Mouse (Mus musculus): ENCODE results near the gene Abcc6. TPM values are rescaled to one million over a fixed set of nuclear protein-coding genes. Genes with fewer than 3 reads are reported as not detected.

Abcc6 gene
- not detected for total RNA-seq (2023)

DNA sequence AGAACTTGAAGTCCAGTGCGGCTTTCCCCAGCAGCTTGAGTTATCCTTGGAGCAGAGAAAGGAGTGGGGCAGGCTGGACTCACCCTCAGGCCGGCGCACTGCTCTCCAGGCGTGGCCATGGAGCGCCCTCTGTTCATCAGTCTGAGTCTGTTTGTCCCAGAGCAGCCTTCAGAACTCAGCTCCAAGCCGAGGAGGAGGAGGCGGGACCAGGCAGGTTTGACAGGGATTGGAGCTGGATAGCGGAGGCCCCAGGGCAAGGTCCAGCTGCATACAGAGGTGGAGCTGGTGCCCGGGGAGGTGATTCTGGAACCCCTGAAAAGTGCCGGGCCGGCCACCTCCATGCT, at the start of gene Abcc6:
Abcc6 (minus strand) TSS at position 158 of the 344 bp plus-strand sequence.

DNA sequence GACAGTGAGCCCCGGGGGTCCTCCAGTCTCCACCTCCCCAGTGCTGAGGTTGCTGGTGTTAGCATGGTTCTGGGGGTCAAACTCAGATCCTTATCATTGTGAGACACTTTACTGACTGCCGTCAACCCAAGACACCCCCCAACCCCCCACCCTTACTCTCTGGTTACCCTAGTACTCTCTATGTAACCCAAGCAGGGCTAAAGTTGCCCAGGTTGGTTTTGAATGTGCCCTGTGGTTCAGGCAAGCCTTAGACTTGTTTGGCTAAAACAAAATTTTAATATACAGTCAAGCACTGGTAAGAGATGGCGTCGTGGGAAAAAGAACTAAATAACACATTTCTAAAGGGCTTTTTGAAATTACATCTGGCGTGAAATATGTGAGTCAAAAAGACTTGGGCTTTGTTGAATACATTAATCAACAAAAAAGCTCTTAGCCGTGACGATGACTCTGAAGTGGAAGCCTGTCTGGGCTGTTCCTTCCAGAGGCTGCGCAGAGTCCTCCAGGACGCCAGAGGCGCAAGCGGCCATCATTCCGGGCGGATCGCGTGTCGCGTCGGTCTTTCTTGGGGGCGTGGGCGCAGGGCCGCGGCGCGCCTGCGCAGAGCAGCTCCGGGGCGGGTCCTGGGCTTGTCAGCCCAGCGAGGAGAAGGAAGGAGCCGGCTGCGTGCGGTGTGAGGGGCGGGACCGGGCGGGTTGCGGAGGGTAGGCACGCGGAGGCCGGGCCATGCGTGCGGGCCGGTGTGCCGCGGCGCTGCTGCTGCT, 3.2 kb upstream of the Abcc6 start, which contains the start of gene Nomo1:
Nomo1 (plus strand) TSS at position 590 of the 761 bp plus-strand sequence.

GRCm38 (mm10) chr7:45923762-45924428, 106.2 kb downstream of the Abcc6 start, which contains the start of gene Ccdc114:
Ccdc114 (plus strand) TSS chr7:45924072.

DNA sequence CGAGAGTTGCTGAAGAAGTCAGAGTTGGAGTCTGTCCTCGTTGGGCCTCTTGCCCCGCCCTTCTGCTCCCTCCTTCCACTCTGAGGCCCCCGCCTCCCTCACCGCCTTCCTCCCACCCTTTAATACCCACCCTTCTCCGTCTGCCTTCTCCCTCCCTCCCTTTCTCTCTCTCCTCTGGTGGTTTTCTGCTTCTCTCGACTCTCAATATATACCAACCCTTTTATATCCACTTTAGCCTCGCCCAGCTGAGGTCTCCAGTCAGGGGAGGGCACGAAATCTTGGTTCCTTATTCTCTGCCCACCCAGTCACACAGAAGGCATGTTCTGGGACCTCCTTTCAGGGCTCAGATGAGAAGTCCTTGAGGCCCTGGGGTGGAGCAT, 108.9 kb downstream of the Abcc6 start, which contains the start of gene Emp3:
Emp3 (minus strand) TSS at position 163 of the 380 bp plus-strand sequence.

Other genes with a start within 250 kb of the Abcc6 start
- under 1 TPM in 1 of 2 experiments, not detected in 1; 0.22 TPM for gene Lmtk3, start 246.6 kb downstream of the Abcc6 start, total RNA-seq (2023)
- not detected for gene Sult2b1, start 245.6 kb downstream of the Abcc6 start, total RNA-seq (2023)
- 10 to 100 TPM; 90.5 to 95.6 TPM for gene Cyth2, start 215.7 kb downstream of the Abcc6 start, total RNA-seq (2023)
- under 1 TPM; 0.22 to 0.40 TPM for gene Kcnj14, start 205.5 kb downstream of the Abcc6 start, total RNA-seq (2023)
- 1 to 10 TPM; 6.7 to 7.6 TPM for gene Grwd1, start 199.4 kb downstream of the Abcc6 start, total RNA-seq (2023)
- gene Kdelr1, start 157.5 kb downstream of the Abcc6 start, total RNA-seq (2023), result 10 to 100 TPM; 68.9 to 69.8 TPM
- under 1 TPM; 0.13 to 0.29 TPM for gene Grin2d, start 151.9 kb downstream of the Abcc6 start, total RNA-seq (2023)
- gene Syngr4, start 133.6 kb downstream of the Abcc6 start, total RNA-seq (2023), result not detected
- gene Tmem143, start 133.4 kb downstream of the Abcc6 start, total RNA-seq (2023), result 1 to 10 TPM; 4.9 to 7.9 TPM
- 100 to 1,000 TPM; 378 to 437 TPM for gene Emp3, start 108.9 kb downstream of the Abcc6 start, total RNA-seq (2023)
- gene Ccdc114, start 106.2 kb downstream of the Abcc6 start, total RNA-seq (2023), result 1 to 10 TPM; 5.2 to 6.6 TPM
- 10 to 100 TPM; 29.1 to 29.3 TPM for gene Nomo1, start 3.4 kb upstream of the Abcc6 start, total RNA-seq (2023)
- gene Kcnj11, start 70.5 kb upstream of the Abcc6 start, total RNA-seq (2023), result not detected
- under 1 TPM; 0.26 to 0.67 TPM for gene Abcc8, start 149.7 kb upstream of the Abcc6 start, total RNA-seq (2023)
- gene Ush1c, start 208.2 kb upstream of the Abcc6 start, total RNA-seq (2023), result under 1 TPM in 1 of 2 experiments, not detected in 1; 0.31 TPM
- gene Otog, start 210.7 kb upstream of the Abcc6 start, total RNA-seq (2023), result 1 to 10 TPM in 1 of 2 experiments, under 1 TPM in 1; 0.80 to 1.2 TPM

Measured in neutrophil, adult 59 days (primary cell).